Mouse (Mus musculus): ENCODE measurements around the gene Asb1.

Gene Asb1

GRCm38 (mm10) chr1:91545226-91545625 is 4.9 kb downstream of the Asb1 start:
- no peak for DNase-seq (ENCODE audit: low spot score)

GRCm38 (mm10) chr1:91547567-91547966 is 7.2 kb downstream of the Asb1 start:
- no peak for DNase-seq (ENCODE audit: low spot score)

- DNase-seq (ENCODE audit: low spot score): no peak
These were observed 8.7 kb downstream of the Asb1 start for GRCm38 (mm10) chr1:91549073-91549472.

GRCm38 (mm10) chr1:91557099-91557498 is 16.8 kb downstream of the Asb1 start:
- no peak for DNase-seq (ENCODE audit: low spot score)

GRCm38 (mm10) chr1:91561226-91561625 is 20.9 kb downstream of the Asb1 start:
- no peak for DNase-seq (ENCODE audit: low spot score)

GRCm38 (mm10) chr1:91562977-91563590 is 22.7 kb downstream of the Asb1 start:
- DNase-seq (ENCODE audit: low spot score): no peak

GRCm38 (mm10) chr1:91564004-91564403 is 23.7 kb downstream of the Asb1 start:
- DNase-seq (ENCODE audit: low spot score): no peak

- DNase-seq (ENCODE audit: low spot score): no peak
These were observed 24.3 kb downstream of the Asb1 start for GRCm38 (mm10) chr1:91564598-91564997.

GRCm38 (mm10) chr1:91567269-91567668 is 26.9 kb downstream of the Asb1 start:
- DNase-seq (ENCODE audit: low spot score): no peak

GRCm38 (mm10) chr1:91572458-91572857 is 32.1 kb downstream of the Asb1 start:
- DNase-seq (ENCODE audit: low spot score): no peak

- peak; percentile 45 for DNase-seq (ENCODE audit: low spot score)
These were observed 33.9 kb downstream of the Asb1 start for GRCm38 (mm10) chr1:91574208-91574607.

GRCm38 (mm10) chr1:91577883-91578517 is 37.7 kb downstream of the Asb1 start:
- DNase-seq (ENCODE audit: low spot score): peak; percentile 32

- no peak for DNase-seq (ENCODE audit: low spot score)
These were observed 40.2 kb downstream of the Asb1 start for GRCm38 (mm10) chr1:91580503-91580902.

GRCm38 (mm10) chr1:91581206-91581605 is 40.9 kb downstream of the Asb1 start:
- no peak for DNase-seq (ENCODE audit: low spot score)

- no peak for DNase-seq (ENCODE audit: low spot score)
These were observed 44.9 kb downstream of the Asb1 start for GRCm38 (mm10) chr1:91584969-91585835.

- DNase-seq (ENCODE audit: low spot score): no peak
These were observed 49.4 kb downstream of the Asb1 start for GRCm38 (mm10) chr1:91589738-91590137.

- DNase-seq (ENCODE audit: low spot score): no peak
These were observed 55.2 kb downstream of the Asb1 start for GRCm38 (mm10) chr1:91595521-91596020.

GRCm38 (mm10) chr1:91597611-91598010 is 57.3 kb downstream of the Asb1 start:
- DNase-seq (ENCODE audit: low spot score): no peak

- DNase-seq (ENCODE audit: low spot score): peak; percentile 73
These were observed 60.5 kb downstream of the Asb1 start for GRCm38 (mm10) chr1:91600671-91601361.

GRCm38 (mm10) chr1:91601362-91602096 is 61.2 kb downstream of the Asb1 start:
- DNase-seq (ENCODE audit: low spot score): no peak

- no peak for DNase-seq (ENCODE audit: low spot score)
These were observed 65.3 kb downstream of the Asb1 start for GRCm38 (mm10) chr1:91605632-91606031.
